Mouse (Mus musculus): ENCODE results near the gene Pusl1. TPM values are rescaled to one million over a fixed set of nuclear protein-coding genes. Genes with fewer than 3 reads are reported as not detected.

Pusl1 gene
- polyA plus RNA-seq (2012; rRNA removed; ENCODE audit: low replicate concordance) = 61.9 and 134 TPM in 2 replicates

GRCm38 (mm10) chr4:155891551-155892001, at the start of gene Pusl1, which contains the start of gene Acap3:
Pusl1 (minus strand) TSS chr4:155891781.
Acap3 (plus strand) TSS chr4:155891822.

GRCm38 (mm10) chr4:155869317-155870033, 22.1 kb downstream of the Pusl1 start, which contains the start of the genes Cptp and Ints11:
Cptp (minus strand) TSS chr4:155869440.
Ints11 (plus strand) TSS chr4:155869546.

GRCm38 (mm10) chr4:155863001-155863400, 28.6 kb downstream of the Pusl1 start, which contains the start of gene Tas1r3:
Tas1r3 (minus strand) TSS chr4:155863362.

GRCm38 (mm10) chr4:155846871-155847578, 44.6 kb downstream of the Pusl1 start, which contains the start of gene Dvl1:
Dvl1 (plus strand) TSS chr4:155847402.

GRCm38 (mm10) chr4:155839483-155839910, 52.1 kb downstream of the Pusl1 start, which contains the start of gene Mxra8:
Mxra8 (plus strand) TSS chr4:155839680.

Other genes with a start within 250 kb of the Pusl1 start
- gene Gm10563, start 246.4 kb downstream of the Pusl1 start, polyA plus RNA-seq (2012; rRNA removed; ENCODE audit: low replicate concordance) = not detected in 2 replicates
- 52.3 and 103 TPM in 2 replicates for gene Mmp23, start 238.4 kb downstream of the Pusl1 start, polyA plus RNA-seq (2012; rRNA removed; ENCODE audit: low replicate concordance)
- gene Mib2, start 222.6 kb downstream of the Pusl1 start, polyA plus RNA-seq (2012; rRNA removed; ENCODE audit: low replicate concordance) = 64.0 and 102 TPM in 2 replicates
- 21.6 and 35.6 TPM in 2 replicates for gene Fndc10, start 197.4 kb downstream of the Pusl1 start, polyA plus RNA-seq (2012; rRNA removed; ENCODE audit: low replicate concordance)
- 88.8 and 157 TPM in 2 replicates for gene Ssu72, start 187.0 kb downstream of the Pusl1 start, polyA plus RNA-seq (2012; rRNA removed; ENCODE audit: low replicate concordance)
- gene Tmem240, start 157.0 kb downstream of the Pusl1 start, polyA plus RNA-seq (2012; rRNA removed; ENCODE audit: low replicate concordance) = 2.1 and 2.6 TPM in 2 replicates
- gene Atad3a, start 130.7 kb downstream of the Pusl1 start, polyA plus RNA-seq (2012; rRNA removed; ENCODE audit: low replicate concordance) = 140 and 144 TPM in 2 replicates
- gene Vwa1, start 117.1 kb downstream of the Pusl1 start, polyA plus RNA-seq (2012; rRNA removed; ENCODE audit: low replicate concordance) = 24.1 and 41.9 TPM in 2 replicates
- gene Tmem88b, start 105.9 kb downstream of the Pusl1 start, polyA plus RNA-seq (2012; rRNA removed; ENCODE audit: low replicate concordance) = 1.9 and 2.6 TPM in 2 replicates
- 0.32 and 0.54 TPM in 2 replicates for gene Ankrd65, start 101.3 kb downstream of the Pusl1 start, polyA plus RNA-seq (2012; rRNA removed; ENCODE audit: low replicate concordance)
- 47.4 and 59.6 TPM in 2 replicates for gene Mrpl20, start 88.9 kb downstream of the Pusl1 start, polyA plus RNA-seq (2012; rRNA removed; ENCODE audit: low replicate concordance)
- gene Ccnl2, start 79.3 kb downstream of the Pusl1 start, polyA plus RNA-seq (2012; rRNA removed; ENCODE audit: low replicate concordance) = 63.4 and 98.7 TPM in 2 replicates
- 149 and 245 TPM in 2 replicates for gene Aurkaip1, start 60.5 kb downstream of the Pusl1 start, polyA plus RNA-seq (2012; rRNA removed; ENCODE audit: low replicate concordance)
- gene Mxra8, start 52.1 kb downstream of the Pusl1 start, polyA plus RNA-seq (2012; rRNA removed; ENCODE audit: low replicate concordance) = 274 and 383 TPM in 2 replicates
- 153 and 223 TPM in 2 replicates for gene Dvl1, start 44.4 kb downstream of the Pusl1 start, polyA plus RNA-seq (2012; rRNA removed; ENCODE audit: low replicate concordance)
- gene Tas1r3, start 28.4 kb downstream of the Pusl1 start, polyA plus RNA-seq (2012; rRNA removed; ENCODE audit: low replicate concordance) = 1.3 and 1.5 TPM in 2 replicates
- 32.4 and 36.2 TPM in 2 replicates for gene Cptp, start 22.3 kb downstream of the Pusl1 start, polyA plus RNA-seq (2012; rRNA removed; ENCODE audit: low replicate concordance)
- gene Ints11, start 22.2 kb downstream of the Pusl1 start, polyA plus RNA-seq (2012; rRNA removed; ENCODE audit: low replicate concordance) = 33.7 and 47.4 TPM in 2 replicates
- 43.7 and 50.5 TPM in 2 replicates for gene Acap3, start within 50 bp of the Pusl1 start, polyA plus RNA-seq (2012; rRNA removed; ENCODE audit: low replicate concordance)
- 39.4 and 89.6 TPM in 2 replicates for gene Ube2j2, start 52.0 kb upstream of the Pusl1 start, polyA plus RNA-seq (2012; rRNA removed; ENCODE audit: low replicate concordance)
- 113 and 117 TPM in 2 replicates for gene C1qtnf12, start 70.5 kb upstream of the Pusl1 start, polyA plus RNA-seq (2012; rRNA removed; ENCODE audit: low replicate concordance)
- gene B3galt6, start 100.9 kb upstream of the Pusl1 start, polyA plus RNA-seq (2012; rRNA removed; ENCODE audit: low replicate concordance) = 5.2 and 10.7 TPM in 2 replicates
- gene Sdf4, start 101.1 kb upstream of the Pusl1 start, polyA plus RNA-seq (2012; rRNA removed; ENCODE audit: low replicate concordance) = 61.5 and 63.6 TPM in 2 replicates
- gene Tnfrsf4, start 122.1 kb upstream of the Pusl1 start, polyA plus RNA-seq (2012; rRNA removed; ENCODE audit: low replicate concordance) = 28.1 and 40.7 TPM in 2 replicates
- 22.0 and 26.1 TPM in 2 replicates for gene Tnfrsf18, start 134.4 kb upstream of the Pusl1 start, polyA plus RNA-seq (2012; rRNA removed; ENCODE audit: low replicate concordance)
- 4.0 and 4.9 TPM in 2 replicates for gene Ttll10, start 167.6 kb upstream of the Pusl1 start, polyA plus RNA-seq (2012; rRNA removed; ENCODE audit: low replicate concordance)
- 27.3 and 33.1 TPM in 2 replicates for gene 9430015G10Rik, start 218.2 kb upstream of the Pusl1 start, polyA plus RNA-seq (2012; rRNA removed; ENCODE audit: low replicate concordance)
- gene Rnf223, start 238.7 kb upstream of the Pusl1 start, polyA plus RNA-seq (2012; rRNA removed; ENCODE audit: low replicate concordance) = 0.73 and 0.97 TPM in 2 replicates